Mouse (Mus musculus): ENCODE measurements around the gene Palld.

DNA sequence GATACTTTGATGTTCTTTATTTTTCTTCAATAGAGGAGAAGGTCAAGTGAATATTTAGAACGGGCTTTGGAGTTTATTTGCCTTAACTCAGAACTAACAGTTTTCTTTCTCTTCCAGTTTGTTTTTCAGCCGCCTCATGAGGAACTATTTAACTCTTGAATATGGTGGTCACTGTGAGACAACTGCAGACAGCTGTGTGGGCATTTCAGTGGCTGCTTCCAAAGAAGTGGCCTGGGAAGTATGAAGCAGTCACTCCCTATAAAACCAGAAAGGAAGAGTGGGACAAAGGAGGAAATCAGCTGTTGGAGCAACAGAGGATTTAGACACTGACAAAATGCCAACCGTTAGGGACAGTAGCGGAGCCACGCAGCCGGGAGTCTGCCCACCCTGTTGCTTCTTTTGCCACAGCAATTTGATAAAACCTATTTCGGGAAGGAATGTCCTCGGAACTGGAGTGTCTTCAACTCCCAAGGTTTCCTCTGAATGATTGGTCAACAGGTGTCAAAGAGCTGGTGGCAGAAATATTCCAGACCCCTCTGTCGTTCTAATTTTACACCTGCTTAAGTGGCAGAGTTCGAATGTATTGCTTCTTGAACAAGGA is 19.1 kb upstream of the Palld start:
- TF ChIP-seq CTCF (IDR thresholded peaks at IDR 0.05; ENCODE audit: low read depth, low read length) (no peak), GATA1 (IDR thresholded peaks at IDR 0.05; ENCODE audit: borderline replicate concordance, low read length) (no peak), POLR2AphosphoS5 (IDR thresholded peaks at IDR 0.05; ENCODE audit: insufficient replicate concordance, low read depth, low read length) (no peak)
